8 mouse cellular contexts compared by ENCODE assay signal in the genomic region with DNA sequence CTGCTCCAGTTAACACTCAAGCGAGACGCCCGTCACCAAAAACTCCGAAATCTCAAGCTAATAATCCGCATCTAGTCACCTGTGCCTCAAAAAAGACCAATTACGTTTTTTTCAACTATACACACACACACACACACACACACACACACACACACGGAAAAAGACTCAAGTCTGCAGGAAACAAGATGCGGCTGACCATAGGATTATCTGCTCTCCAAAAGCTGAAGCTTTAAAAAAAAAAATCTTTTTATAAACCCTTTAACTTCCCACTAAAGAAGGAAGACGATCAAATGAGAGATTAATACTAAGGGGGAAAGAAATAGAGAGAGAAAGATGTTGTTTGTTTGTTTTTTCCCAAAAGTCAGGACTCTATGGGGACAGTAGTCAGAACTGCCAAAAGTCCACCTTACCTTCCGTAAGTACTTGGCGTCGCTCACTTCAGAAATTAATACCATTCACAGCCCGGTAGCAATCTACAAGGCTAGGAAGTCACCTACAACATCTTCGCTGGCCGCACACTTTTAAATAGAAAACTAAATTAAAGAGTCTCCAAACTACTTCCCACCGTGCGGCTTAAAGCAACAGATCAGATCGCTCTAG. TPM values are rescaled to one million over a fixed set of nuclear protein-coding genes. Genes with fewer than 3 reads are reported as not detected.
A peak's percentile ranks its signal among the peaks of the same experiment; 100 is the strongest.
DNase-seq lines count a peak whose midpoint lies in the region; ATAC-seq and TF ChIP-seq lines count a peak whose summit lies in the region.

No protein-coding gene starts in this region.

- H3K4me1 ChIP-seq in heart, adult 2 months (ENCODE audit: control insufficient read depth, insufficient read depth, low read length): no peaks in the 10 kb centered on the region
- peaks cover 25% of the 10 kb centered on the region for H3K4me1 ChIP-seq in thymus, adult 2 months (replicated peaks; ENCODE audit: control insufficient read depth, insufficient read depth, low read length)
- H3K4me1 ChIP-seq in liver, embryonic 11.5 days (replicated peaks; ENCODE audit: control insufficient read depth, insufficient read depth, low read length): no peaks in the 10 kb centered on the region; the same call in 1 of the 2 replicates

- no peak for DNase-seq in heart, adult 2 months
- no peak for DNase-seq in heart, postnatal 10 days
- DNase-seq in thymus, adult 2 months: no peak
- no peak for DNase-seq in thymus, postnatal 0 days (ENCODE audit: low spot score)
- DNase-seq in liver, embryonic 11.5 days (ENCODE audit: low spot score): no peak
- DNase-seq in adrenal gland, adult 18-20 months (ENCODE audit: low spot score in 2 of 2): no peak
- DNase-seq in cerebellum, adult 18-20 months: no peak
- no peak for DNase-seq in layer of hippocampus, adult 11-12 months (ENCODE audit: low spot score)

- WGBS in heart, adult 2 months: 11% methylated on average over 18 of the region's 18 CpGs
- WGBS in thymus, adult 2 months: 6% methylated on average over 18 of the region's 18 CpGs
- WGBS in liver, embryonic 11.5 days: 1% methylated on average over 18 of the region's 18 CpGs

- no peaks in the 10 kb centered on the region for H3K36me3 ChIP-seq in heart, adult 2 months (ENCODE audit: control insufficient read depth, insufficient read depth, low read length)
- H3K36me3 ChIP-seq in thymus, adult 2 months (ENCODE audit: control insufficient read depth, insufficient read depth, low read length): no peaks in the 10 kb centered on the region
- H3K36me3 ChIP-seq in liver, embryonic 11.5 days (ENCODE audit: control insufficient read depth, insufficient read depth, low read length): no peaks in the 10 kb centered on the region

- H3K27me3 ChIP-seq in heart, adult 2 months (ENCODE audit: control insufficient read depth, insufficient read depth, low read length): peaks cover 5% of the 10 kb centered on the region
- peaks cover 12% of the 10 kb centered on the region for H3K27me3 ChIP-seq in thymus, adult 2 months (ENCODE audit: control insufficient read depth, insufficient read depth, low read length)
- H3K27me3 ChIP-seq in liver, embryonic 11.5 days (replicated peaks; ENCODE audit: control insufficient read depth, insufficient read depth, low read length): peaks cover 52% of the 10 kb centered on the region

- no peak for TF ChIP-seq POLR2A in heart, adult 2 months (IDR thresholded peaks at IDR 0.05; ENCODE audit: insufficient read depth, low read depth, low read length)
- TF ChIP-seq POLR2A in thymus, adult 2 months (IDR thresholded peaks at IDR 0.05; ENCODE audit: control insufficient read depth, extremely low read depth, insufficient read depth, low read length, poor library complexity): no peak

- no peak for TF ChIP-seq EP300 in heart, adult 2 months (IDR thresholded peaks at IDR 0.05; ENCODE audit: insufficient read depth, low read depth, low read length)

- no peaks in the 10 kb centered on the region for H3K9me3 ChIP-seq in liver, embryonic 11.5 days (ENCODE audit: control insufficient read depth, low read length)

- peak overlapping the region; percentile 69 for H3K4me2 ChIP-seq in liver, embryonic 11.5 days

- ATAC-seq in liver, embryonic 11.5 days (replicated peaks; ENCODE audit: low FRiP score): no peak

- no peaks in the 10 kb centered on the region for H3K79me2 ChIP-seq in heart, adult 2 months (replicated peaks; ENCODE audit: control insufficient read depth, insufficient read depth, low read length)

- H3K27ac ChIP-seq in heart, adult 2 months: peak overlapping the region; percentile 26
- H3K27ac ChIP-seq in thymus, adult 2 months (ENCODE audit: control insufficient read depth, insufficient read depth, low read length): no peak overlapping the region
- H3K27ac ChIP-seq in liver, embryonic 11.5 days (ENCODE audit: low read depth, low read length): no peak overlapping the region

- H3K9ac ChIP-seq in heart, adult 2 months (ENCODE audit: low read depth, low read length): no peak overlapping the region; the same call in 1 of the 2 replicates
- no peak overlapping the region for H3K9ac ChIP-seq in liver, embryonic 11.5 days (ENCODE audit: low read depth, low read length)

- intact Hi-C loops in heart, adult 2 months (cut with DNase I): no loop called here
- intact Hi-C loops in heart, postnatal 10 days (cut with DNase I): no loop called here

- no peak for TF ChIP-seq CTCF in heart, adult 2 months (IDR thresholded peaks at IDR 0.05)
- TF ChIP-seq CTCF in thymus, adult 2 months (IDR thresholded peaks at IDR 0.05; ENCODE audit: borderline replicate concordance, control insufficient read depth, extremely low read depth, insufficient read depth, low read length, poor library complexity): no peak

- peak overlapping the region; percentile 55 for H3K4me3 ChIP-seq in heart, adult 2 months
- H3K4me3 ChIP-seq in thymus, adult 2 months (ENCODE audit: control insufficient read depth, insufficient read depth, low read length): peak overlapping the region; percentile 33; the same call in 1 of the 2 replicates
- peak overlapping the region; percentile 44 for H3K4me3 ChIP-seq in liver, embryonic 11.5 days (ENCODE audit: low read depth, low read length)

RNA-seq across cellular contexts. Expression of a gene that starts 22.7 kb away (rescaled TPM):
- 1 to 10 TPM; 1.9 to 3.5 TPM for total RNA-seq in heart, adult 2 months (2021)
- polyA plus RNA-seq in heart, adult 2 months (2012; rRNA removed): 1.8 and 2.2 TPM in 2 replicates
- 1 to 10 TPM; 2.3 to 3.7 TPM for total RNA-seq in heart, postnatal 10 days (2021)
- 12.6 and 12.7 TPM in 2 replicates for polyA plus RNA-seq in thymus, adult 2 months (2012; rRNA removed)
- 13.1 and 14.4 TPM in 2 replicates for polyA plus RNA-seq in thymus, postnatal 0 days (2015; fragmentation: Nextera tagmentation; extraction: Ambion mirVana)
- polyA plus RNA-seq in liver, embryonic 11.5 days (2014; fragmentation: Nextera tagmentation; extraction: Ambion mirVana): 13.5 and 13.9 TPM in 2 replicates
- total RNA-seq in adrenal gland, adult 18-20 months (2021): 100 to 1,000 TPM in 1 of 2 experiments, 10 to 100 TPM in 1; 74.5 to 128 TPM
